Mouse (Mus musculus): ENCODE results near the gene Coro1c. TPM values are rescaled to one million over a fixed set of nuclear protein-coding genes. Genes with fewer than 3 reads are reported as not detected.

The Coro1c gene
- polyA plus RNA-seq (2012; rRNA removed; ENCODE audit: low replicate concordance): 73.1 and 120 TPM in 2 replicates

GRCm38 (mm10) chr5:113908592-113909441 is at the start of gene Coro1c:
Coro1c (minus strand) TSS chr5:113908758.

GRCm38 (mm10) chr5:113832490-113832901 is 76.1 kb downstream of the Coro1c start, which contains the start of gene Selplg:
Selplg (minus strand) TSS chr5:113832644.

GRCm38 (mm10) chr5:113800280-113800679 is 108.3 kb downstream of the Coro1c start, which contains the start of gene Tmem119:
Tmem119 (minus strand) TSS chr5:113800516.

Other genes with a start within 250 kb of the Coro1c start
- gene 1700069L16Rik, start 184.0 kb downstream of the Coro1c start, polyA plus RNA-seq (2012; rRNA removed; ENCODE audit: low replicate concordance): not detected in 2 replicates
- 3.3 and 4.1 TPM in 2 replicates for gene Ficd, start 173.0 kb downstream of the Coro1c start, polyA plus RNA-seq (2012; rRNA removed; ENCODE audit: low replicate concordance)
- 7.2 and 9.3 TPM in 2 replicates for gene Sart3, start 136.2 kb downstream of the Coro1c start, polyA plus RNA-seq (2012; rRNA removed; ENCODE audit: low replicate concordance)
- 35.4 and 39.3 TPM in 2 replicates for gene Iscu, start 136.0 kb downstream of the Coro1c start, polyA plus RNA-seq (2012; rRNA removed; ENCODE audit: low replicate concordance)
- gene Tmem119, start 108.2 kb downstream of the Coro1c start, polyA plus RNA-seq (2012; rRNA removed; ENCODE audit: low replicate concordance): 11.6 and 16.3 TPM in 2 replicates
- 24.5 and 48.9 TPM in 2 replicates for gene Selplg, start 76.1 kb downstream of the Coro1c start, polyA plus RNA-seq (2012; rRNA removed; ENCODE audit: low replicate concordance)
- 7.1 and 7.7 TPM in 2 replicates for gene Ssh1, start 85.1 kb upstream of the Coro1c start, polyA plus RNA-seq (2012; rRNA removed; ENCODE audit: low replicate concordance)
- 37.5 and 38.9 TPM in 2 replicates for gene Dao, start 94.9 kb upstream of the Coro1c start, polyA plus RNA-seq (2012; rRNA removed; ENCODE audit: low replicate concordance)
- 9.2 and 10.2 TPM in 2 replicates for gene Usp30, start 156.7 kb upstream of the Coro1c start, polyA plus RNA-seq (2012; rRNA removed; ENCODE audit: low replicate concordance)
- gene Svop, start 182.8 kb upstream of the Coro1c start, polyA plus RNA-seq (2012; rRNA removed; ENCODE audit: low replicate concordance): 0.40 and 0.44 TPM in 2 replicates
- gene Alkbh2, start 219.5 kb upstream of the Coro1c start, polyA plus RNA-seq (2012; rRNA removed; ENCODE audit: low replicate concordance): 6.1 and 8.3 TPM in 2 replicates
- gene Ung, start 221.6 kb upstream of the Coro1c start, polyA plus RNA-seq (2012; rRNA removed; ENCODE audit: low replicate concordance): 5.4 and 11.0 TPM in 2 replicates
- gene Acacb, start 237.8 kb upstream of the Coro1c start, polyA plus RNA-seq (2012; rRNA removed; ENCODE audit: low replicate concordance): 2.8 and 6.8 TPM in 2 replicates

Data from duodenum, adult 2 months (tissue).